Mouse (Mus musculus) R1 (cell line): Measurements from ENCODE around the gene Pam.
A peak's percentile ranks its signal among the peaks of the same experiment; 100 is the strongest.

ENCODE experiments used
- DNase-seq: peaks from one replicate; pipeline ENCODE4 v3.0.0-alpha.2; 2018; ENCODE audit warnings: low read depth, low spot score

Pam gene

GRCm38 (mm10) chr1:97768906-97769293 lies 326.5 kb downstream of the Pam start:
- no peak for DNase-seq

GRCm38 (mm10) chr1:97768089-97768488 lies 327.4 kb downstream of the Pam start:
- DNase-seq, result no peak

- peak; percentile 44 for DNase-seq
Measured at GRCm38 (mm10) chr1:97765712-97766111, 329.7 kb downstream of the Pam start.

- no peak for DNase-seq
Measured at GRCm38 (mm10) chr1:97761477-97761876, 334.0 kb downstream of the Pam start.

- peak; percentile 37 for DNase-seq
Measured at GRCm38 (mm10) chr1:97760598-97760997, 334.8 kb downstream of the Pam start.

GRCm38 (mm10) chr1:97759841-97760240 lies 335.6 kb downstream of the Pam start:
- DNase-seq, result peak; percentile 27

GRCm38 (mm10) chr1:97754392-97754791 lies 341.1 kb downstream of the Pam start:
- DNase-seq, result no peak

GRCm38 (mm10) chr1:97753216-97753615 lies 342.2 kb downstream of the Pam start:
- no peak for DNase-seq

GRCm38 (mm10) chr1:97748163-97748562 lies 347.3 kb downstream of the Pam start:
- DNase-seq, result no peak

- DNase-seq, result no peak
Measured at GRCm38 (mm10) chr1:97746261-97746660, 349.2 kb downstream of the Pam start.

GRCm38 (mm10) chr1:97745712-97746111 lies 349.7 kb downstream of the Pam start:
- DNase-seq, result no peak
